9 mouse cellular contexts compared by ENCODE assay signal in the genomic region with DNA sequence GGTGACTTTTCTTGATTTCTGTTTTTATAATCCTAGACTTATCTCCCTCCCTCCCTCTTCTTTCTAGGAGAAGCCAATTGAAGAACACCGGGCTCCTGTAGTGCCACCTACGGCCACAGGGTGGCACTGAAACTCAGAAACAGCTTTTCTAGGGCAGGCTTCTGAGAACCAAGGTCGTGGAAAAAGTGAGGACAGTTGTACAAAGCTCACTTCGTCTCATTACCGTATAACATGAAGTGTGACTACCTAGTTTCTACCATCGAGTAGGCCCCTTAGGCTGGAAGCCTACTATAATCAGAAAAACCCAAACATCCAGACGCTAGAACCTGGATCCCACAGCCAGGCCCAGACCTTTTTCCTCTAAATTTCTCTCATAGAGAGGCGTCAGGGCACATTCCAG. TPM values are rescaled to one million over a fixed set of nuclear protein-coding genes. Genes with fewer than 3 reads are reported as not detected.
DNase-seq lines count a peak whose midpoint lies in the region; ATAC-seq and TF ChIP-seq lines count a peak whose summit lies in the region.
"Had no signal": no experiment of that assay in that cellular context is flagged by ENCODE, and none has a peak within 500 bp of the region (broad histone marks: within the 10 kb centered on the region; RNA-seq: fewer than 3 reads in every experiment).

No protein-coding gene starts in this region.

- H3K9ac ChIP-seq in forebrain, embryonic 13.5 days, result peak overlapping the region; percentile 65
- no peak overlapping the region for H3K9ac ChIP-seq in lung, postnatal 0 days (replicated peaks; ENCODE audit: low read depth)

- WGBS in forebrain, embryonic 13.5 days, result 7% methylated on average over 8 of the region's 8 CpGs
- 7% methylated on average over 8 of the region's 8 CpGs for WGBS in lung, postnatal 0 days

- peak; percentile 90 for DNase-seq in ES-CJ7 (ENCODE audit: low read depth, low spot score)
- peak; percentile 93 for DNase-seq in c-Kit-positive CD71-positive TER-119-negative erythroid progenitor cells, embryonic 14.5 days (ENCODE audit: low read depth)
- peak; percentile 94 for DNase-seq in heart, postnatal 4 days
- DNase-seq in layer of hippocampus, adult 9-10 months (ENCODE audit: low spot score), result peak; percentile 79
- DNase-seq in lung, postnatal 0 days (ENCODE audit: low spot score), result peak; percentile 96
- peak; percentile 89 for DNase-seq in ovary, postnatal 36 days (ENCODE audit: low spot score)
- peak; percentile 61 to 83 for DNase-seq in thymus, postnatal 10 days (ENCODE audit: low spot score in 2 of 2)

- TF ChIP-seq CTCF in lung, postnatal 0 days (IDR thresholded peaks at IDR 0.05), result peak; percentile 89

- H3K27ac ChIP-seq in forebrain, embryonic 13.5 days, result no peak overlapping the region
- H3K27ac ChIP-seq in lung, postnatal 0 days (ENCODE audit: low read length), result peak overlapping the region; percentile 51; the same call in 1 of the 2 replicates
- H3K27ac ChIP-seq: macrophage had no signal

- TF ChIP-seq EP300 in lung, postnatal 0 days (IDR thresholded peaks at IDR 0.05), result 0 out of 2 replicates have a peak, but pooled peaks have one; percentile 27

- peak overlapping the region; percentile 78 for H3K4me2 ChIP-seq in forebrain, embryonic 13.5 days
- peak overlapping the region; percentile 53 for H3K4me2 ChIP-seq in lung, postnatal 0 days (replicated peaks; ENCODE audit: low read depth, low read length)

- no peaks in the 10 kb centered on the region for H3K9me3 ChIP-seq in forebrain, embryonic 13.5 days (replicated peaks)
- H3K9me3 ChIP-seq in lung, postnatal 0 days (ENCODE audit: low read length), result no peaks in the 10 kb centered on the region

- no peaks in the 10 kb centered on the region for H3K36me3 ChIP-seq in forebrain, embryonic 13.5 days (ENCODE audit: poor library complexity, severe bottlenecking)
- no peaks in the 10 kb centered on the region for H3K36me3 ChIP-seq in lung, postnatal 0 days (ENCODE audit: insufficient read depth, low read length)

- no peak for ATAC-seq in forebrain, embryonic 13.5 days
- peak; percentile 19 for ATAC-seq in lung, postnatal 0 days

- peak overlapping the region; percentile 45 for H3K4me3 ChIP-seq in forebrain, embryonic 13.5 days
- H3K4me3 ChIP-seq in lung, postnatal 0 days (ENCODE audit: low read depth, low read length), result no peak overlapping the region

- H3K4me1 ChIP-seq in forebrain, embryonic 13.5 days, result peaks cover 41% of the 10 kb centered on the region
- peaks cover 17% of the 10 kb centered on the region for H3K4me1 ChIP-seq in lung, postnatal 0 days (ENCODE audit: insufficient read depth, low read depth, low read length)

- no peaks in the 10 kb centered on the region for H3K27me3 ChIP-seq in forebrain, embryonic 13.5 days
- H3K27me3 ChIP-seq in lung, postnatal 0 days (replicated peaks; ENCODE audit: insufficient read depth, low read length), result no peaks in the 10 kb centered on the region

RNA-seq across cellular contexts. Expression of a gene that starts 3.6 kb away (rescaled TPM):
- 55.1 and 57.2 TPM in 2 replicates for polyA plus RNA-seq in forebrain, embryonic 13.5 days (2015; fragmentation: Nextera tagmentation; extraction: Ambion mirVana)
- 1 to 10 TPM; 6.7 to 8.6 TPM for total RNA-seq in heart, postnatal 4 days (2021)
- polyA plus RNA-seq in lung, postnatal 0 days (2015; fragmentation: Nextera tagmentation; extraction: Ambion mirVana), result 62.9 and 70.0 TPM in 2 replicates

RNA-seq across cellular contexts. Expression of a gene that starts 7.4 kb away (rescaled TPM):
- polyA plus RNA-seq in forebrain, embryonic 13.5 days (2015; fragmentation: Nextera tagmentation; extraction: Ambion mirVana), result 6.6 and 7.9 TPM in 2 replicates
- 10 to 100 TPM; 13.8 to 14.3 TPM for total RNA-seq in heart, postnatal 4 days (2021)
- 20.1 and 21.9 TPM in 2 replicates for polyA plus RNA-seq in lung, postnatal 0 days (2015; fragmentation: Nextera tagmentation; extraction: Ambion mirVana)

RNA-seq across cellular contexts. Expression of a gene that starts 21.3 kb away (rescaled TPM):
- polyA plus RNA-seq in forebrain, embryonic 13.5 days (2015; fragmentation: Nextera tagmentation; extraction: Ambion mirVana), result 110 and 124 TPM in 2 replicates
- total RNA-seq in heart, postnatal 4 days (2021), result 10 to 100 TPM; 80.2 to 84.6 TPM
- polyA plus RNA-seq in lung, postnatal 0 days (2015; fragmentation: Nextera tagmentation; extraction: Ambion mirVana), result 45.0 and 50.6 TPM in 2 replicates

RNA-seq across cellular contexts. Expression of a gene that starts 21.5 kb away (rescaled TPM):
- polyA plus RNA-seq in forebrain, embryonic 13.5 days (2015; fragmentation: Nextera tagmentation; extraction: Ambion mirVana), result 143 and 149 TPM in 2 replicates
- total RNA-seq in heart, postnatal 4 days (2021), result 10 to 100 TPM; 38.0 to 43.3 TPM
- polyA plus RNA-seq in lung, postnatal 0 days (2015; fragmentation: Nextera tagmentation; extraction: Ambion mirVana), result 6.5 and 9.1 TPM in 2 replicates

RNA-seq across cellular contexts. Expression of a gene that starts 28.1 kb away (rescaled TPM):
- 6.0 and 6.4 TPM in 2 replicates for polyA plus RNA-seq in forebrain, embryonic 13.5 days (2015; fragmentation: Nextera tagmentation; extraction: Ambion mirVana)
- 10 to 100 TPM; 42.6 to 55.6 TPM for total RNA-seq in heart, postnatal 4 days (2021)
- polyA plus RNA-seq in lung, postnatal 0 days (2015; fragmentation: Nextera tagmentation; extraction: Ambion mirVana), result 16.6 and 30.0 TPM in 2 replicates
